Mouse (Mus musculus): ENCODE measurements around the gene Pou5f1.

DNA sequence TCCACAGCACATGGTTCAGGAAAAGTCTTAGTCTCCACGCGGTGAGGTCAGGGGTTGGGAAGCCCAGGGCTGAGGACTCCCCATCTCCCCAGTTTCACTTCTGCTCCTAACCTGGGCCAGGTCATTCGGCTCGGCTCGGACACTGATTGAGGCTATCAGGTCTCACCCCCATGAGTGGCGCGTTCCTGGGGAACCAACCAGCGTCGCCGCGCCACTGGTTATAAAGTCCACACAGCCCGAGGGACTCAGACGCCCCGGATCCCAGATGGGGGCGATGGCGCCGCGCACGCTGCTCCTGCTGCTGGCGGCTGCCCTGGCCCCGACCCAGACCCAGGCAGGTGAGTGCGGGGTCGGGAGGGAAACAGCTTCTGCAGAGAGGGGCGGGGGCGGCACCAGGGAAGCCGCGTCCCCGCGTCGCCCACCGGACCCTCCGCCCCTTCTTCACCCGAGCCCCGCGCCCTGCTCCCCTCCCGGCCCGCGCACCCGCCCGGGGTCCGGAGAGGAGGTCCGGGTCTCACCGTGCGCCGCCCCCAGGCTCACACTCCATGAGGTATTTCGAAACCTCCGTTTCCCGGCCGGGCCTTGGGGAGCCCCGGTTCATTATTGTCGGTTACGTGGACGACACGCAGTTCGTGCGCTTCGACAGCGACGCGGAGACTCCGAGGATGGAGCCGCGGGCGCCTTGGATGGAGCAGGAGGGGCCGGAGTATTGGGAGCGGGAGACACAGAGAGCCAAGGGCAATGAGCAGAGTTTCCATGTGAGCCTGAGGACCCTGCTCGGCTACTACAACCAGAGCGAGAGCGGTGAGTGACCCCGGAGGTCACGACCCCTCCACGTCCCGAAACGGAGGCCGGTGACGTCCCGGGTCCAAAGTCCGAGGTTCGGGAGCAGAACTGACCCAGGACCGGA is 35.7 kb upstream of the Pou5f1 start, which contains the start of gene H2-Q10:
- TF ChIP-seq CTCF (IDR thresholded peaks at IDR 0.05; ENCODE audit: borderline replicate concordance, control insufficient read depth, extremely low read depth, insufficient read depth, low read length, poor library complexity) = no peak
- TF ChIP-seq POLR2A (IDR thresholded peaks at IDR 0.05; ENCODE audit: control insufficient read depth, extremely low read depth, insufficient read depth, low read length, poor library complexity) = no peak
